Mouse (Mus musculus) hindbrain, embryonic 11.5 days (tissue): Measurements from ENCODE around the gene Ugt1a10. TPM values are rescaled to one million over a fixed set of nuclear protein-coding genes. Genes with fewer than 3 reads are reported as not detected.

Source experiments
- ATAC-seq: fragments of 200-750 bp; cut with Nextera tagmentation; 2 replicates; pipeline ENCODE4 v1.8.0; 2017; ENCODE audit warnings: mild to moderate bottlenecking, moderate TSS enrichment, moderate library complexity; ENCODE audit not compliant: low FRiP score
- DNase-seq: peaks from one replicate; pipeline ENCODE4 v3.0.0-alpha.2; 2015; ENCODE audit warnings: low spot score
- H3K27ac ChIP-seq: fragments of 300-500 bp; sonication (generic); 2 replicates; pipeline ENCODE4 v1.5.1; 2014; ENCODE audit warnings: mild to moderate bottlenecking, low read depth, low read length
- H3K27me3 ChIP-seq: fragments of 300-500 bp; sonication (generic); 2 replicates; pipeline ENCODE4 v1.6.1; 2014; ENCODE audit warnings: mild to moderate bottlenecking, low read length, moderate library complexity, mixed read lengths; ENCODE audit not compliant: control insufficient read depth, insufficient read depth
- H3K36me3 ChIP-seq: fragments of 300-500 bp; sonication (generic); 2 replicates; pipeline ENCODE4 v1.6.1; 2014; ENCODE audit warnings: mild to moderate bottlenecking, low read length, moderate library complexity, mixed read lengths; ENCODE audit not compliant: control insufficient read depth, insufficient read depth
- H3K4me1 ChIP-seq: fragments of 300-500 bp; sonication (generic); replicated peaks from 2 replicates; pipeline ENCODE4 v1.6.1; 2014; ENCODE audit warnings: low read length, mixed read lengths; ENCODE audit not compliant: control insufficient read depth, insufficient read depth
- H3K4me2 ChIP-seq: fragments of 300-500 bp; sonication (generic); replicated peaks from 2 replicates; pipeline ENCODE4 v1.6.1; 2014; ENCODE audit warnings: mild to moderate bottlenecking, low read depth, low read length
- H3K4me3 ChIP-seq: fragments of 300-500 bp; sonication (generic); 2 replicates; pipeline ENCODE4 v1.5.1; 2014; ENCODE audit warnings: low read depth, low read length
- H3K9ac ChIP-seq: fragments of 300-500 bp; sonication (generic); 2 replicates; pipeline ENCODE4 v1.6.1; 2014; ENCODE audit warnings: low read depth, low read length
- H3K9me3 ChIP-seq: fragments of 300-500 bp; sonication (generic); 2 replicates; pipeline ENCODE4 v1.6.1; 2016; ENCODE audit warnings: low read length; ENCODE audit not compliant: control insufficient read depth
- WGBS: fragments of 180-500 bp; shearing (Covaris S2); extraction: QIAGEN DNeasy Blood & Tissue Kit; methylation state at CpG from one replicate; pipeline ENCODE4 v1.1.7; 2014; 5-methylcytosine and 5-hydroxymethylcytosine counted together
- polyA plus RNA-seq: library from polyadenylated mRNA; unstranded; fragments of >200 nt; fragmentation: Nextera tagmentation; extraction: Ambion mirVana; gene quantifications from 2 replicates; pipeline ENCODE4 v1.2.1, GENCODE M21; 2014

Gene Ugt1a10
- polyA plus RNA-seq, 1 experiment from 2014 or later, result not detected

DNA sequence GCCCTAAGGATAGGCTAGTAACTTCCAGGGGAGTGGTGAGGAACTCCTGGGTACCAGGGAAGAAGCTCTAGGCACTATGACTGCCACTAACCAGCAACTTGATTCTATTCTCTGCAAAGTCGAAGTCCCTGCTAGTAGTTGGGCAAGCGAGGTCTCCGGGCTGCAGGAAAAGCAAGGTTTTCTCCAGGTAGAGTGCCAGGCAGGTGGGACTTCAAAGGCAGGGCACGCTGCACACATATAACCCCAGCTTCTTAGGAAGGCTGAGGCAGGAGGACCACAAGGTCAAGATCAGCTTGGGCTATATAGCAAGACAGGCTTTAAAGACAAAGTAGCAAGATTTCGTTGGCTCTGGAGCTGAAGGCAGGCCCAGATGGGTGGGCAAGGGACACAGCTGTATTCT lies 208.6 kb downstream of the Ugt1a10 start:
- Histone ChIP-seq H3K4me3 (no peak overlapping the region), H3K4me2 (no peak overlapping the region), H3K27me3 (no peaks in the 10 kb centered on the region), H3K9ac (no peak overlapping the region), H3K4me1 (no peaks in the 10 kb centered on the region), H3K36me3 (peaks cover 72% of the 10 kb centered on the region), H3K27ac (no peak overlapping the region), H3K9me3 (peaks cover 25% of the 10 kb centered on the region)
- ATAC-seq (no peak), DNase-seq (no peak)
- 91% methylated on average over 5 of the region's 5 CpGs for WGBS

- no peaks in the 10 kb centered on the region for H3K27me3 ChIP-seq
- H3K27ac ChIP-seq, result no peak overlapping the region
- no peak overlapping the region for H3K4me2 ChIP-seq
- H3K4me1 ChIP-seq, result no peaks in the 10 kb centered on the region
- DNase-seq (no peak), ATAC-seq (no peak)
- no peak overlapping the region for H3K9ac ChIP-seq
- H3K36me3 ChIP-seq, result peaks cover 77% of the 10 kb centered on the region
- 90% methylated on average over 7 of the region's 7 CpGs for WGBS
- peaks cover 22% of the 10 kb centered on the region for H3K9me3 ChIP-seq
- H3K4me3 ChIP-seq, result no peak overlapping the region
Observed at GRCm38 (mm10) chr1:88264237-88264868, 209.2 kb downstream of the Ugt1a10 start.

DNA sequence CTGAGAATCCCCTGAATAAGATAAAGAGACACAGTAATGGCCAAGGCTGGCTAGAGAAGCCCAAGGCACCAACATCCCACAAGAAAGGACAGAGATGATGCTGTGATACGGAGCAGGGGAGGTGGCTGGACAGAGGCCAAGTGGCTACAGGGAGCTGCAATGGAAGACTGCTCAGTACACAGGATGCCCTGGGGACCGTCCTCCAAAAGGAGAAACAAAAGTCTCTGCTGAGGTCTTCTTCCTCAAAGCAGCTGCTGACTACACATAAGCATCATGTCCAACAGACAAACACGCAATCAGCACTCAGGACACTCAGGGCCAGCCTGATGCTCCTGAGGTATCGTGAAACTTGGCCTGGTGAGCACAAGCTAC lies 209.7 kb downstream of the Ugt1a10 start:
- 77% methylated on average over 4 of the region's 4 CpGs for WGBS
- Histone ChIP-seq H3K4me1 (no peaks in the 10 kb centered on the region), H3K4me3 (no peak overlapping the region), H3K27me3 (no peaks in the 10 kb centered on the region), H3K9ac (no peak overlapping the region), H3K9me3 (peaks cover 20% of the 10 kb centered on the region), H3K36me3 (peaks cover 81% of the 10 kb centered on the region), H3K27ac (no peak overlapping the region), H3K4me2 (no peak overlapping the region)
- no peak for ATAC-seq
- no peak for DNase-seq

- peaks cover 81% of the 10 kb centered on the region for H3K36me3 ChIP-seq
- H3K27ac ChIP-seq, result no peak overlapping the region
- H3K4me3 ChIP-seq, result no peak overlapping the region
- H3K4me2 ChIP-seq, result no peak overlapping the region
- DNase-seq (no peak), ATAC-seq (no peak)
- H3K27me3 ChIP-seq, result no peaks in the 10 kb centered on the region
- 88% methylated on average over 13 of the region's 13 CpGs for WGBS
- no peak overlapping the region for H3K9ac ChIP-seq
- no peaks in the 10 kb centered on the region for H3K4me1 ChIP-seq
- peaks cover 12% of the 10 kb centered on the region for H3K9me3 ChIP-seq
Observed at GRCm38 (mm10) chr1:88266123-88266522, 210.9 kb downstream of the Ugt1a10 start.

- Histone ChIP-seq H3K4me2 (no peak overlapping the region), H3K27ac (no peak overlapping the region), H3K4me1 (no peaks in the 10 kb centered on the region), H3K27me3 (no peaks in the 10 kb centered on the region), H3K36me3 (peaks cover 84% of the 10 kb centered on the region), H3K9me3 (peaks cover 10% of the 10 kb centered on the region; the same call in 1 of the 2 replicates), H3K4me3 (no peak overlapping the region), H3K9ac (no peak overlapping the region)
- 94% methylated on average over 6 of the region's 6 CpGs for WGBS
- DNase-seq (no peak), ATAC-seq (peak; percentile 20; the same call in 1 of the 2 replicates)
Observed at GRCm38 (mm10) chr1:88267489-88267888, 212.3 kb downstream of the Ugt1a10 start.

DNA sequence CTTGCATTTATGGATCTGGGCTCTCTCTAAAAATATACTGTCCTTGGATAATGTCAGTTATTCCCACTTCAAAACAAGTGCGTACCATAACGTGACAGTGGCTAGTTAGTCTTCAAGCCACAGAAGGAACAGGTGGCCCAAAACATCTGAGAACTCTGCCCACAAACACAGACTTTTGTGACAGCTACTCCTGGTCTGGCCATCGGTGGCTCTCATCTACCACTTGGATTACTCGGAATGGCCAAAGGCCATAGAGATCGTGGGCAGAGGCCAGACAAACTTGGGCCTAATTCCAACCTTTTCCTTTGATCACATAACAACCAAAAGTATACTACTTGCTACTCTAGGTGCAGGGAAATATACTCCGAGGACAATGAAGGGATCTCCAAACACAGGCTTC lies 212.9 kb downstream of the Ugt1a10 start:
- ATAC-seq (no peak), DNase-seq (no peak)
- Histone ChIP-seq H3K4me1 (no peaks in the 10 kb centered on the region), H3K9me3 (peaks cover 10% of the 10 kb centered on the region; the same call in 1 of the 2 replicates), H3K27ac (no peak overlapping the region), H3K36me3 (peaks cover 82% of the 10 kb centered on the region), H3K4me3 (no peak overlapping the region), H3K4me2 (no peak overlapping the region), H3K27me3 (no peaks in the 10 kb centered on the region), H3K9ac (no peak overlapping the region)
- WGBS, result 89% methylated on average over 6 of the region's 6 CpGs

Other genes starting within 250 kb of the Ugt1a10 start
- gene Dgkd, start 202.1 kb upstream of the Ugt1a10 start, polyA plus RNA-seq, result 28.3 and 30.8 TPM in 2 replicates
- gene Usp40, start 46.8 kb upstream of the Ugt1a10 start, polyA plus RNA-seq, result 25.8 and 31.2 TPM in 2 replicates
- not detected in 2 replicates for gene Ugt1a9, start 15.4 kb downstream of the Ugt1a10 start, polyA plus RNA-seq
- not detected in 2 replicates for gene Ugt1a8, start 32.4 kb downstream of the Ugt1a10 start, polyA plus RNA-seq
- 1.0 and 1.1 TPM in 2 replicates for gene Ugt1a7c, start 39.7 kb downstream of the Ugt1a10 start, polyA plus RNA-seq
- gene Ugt1a6b, start 47.9 kb downstream of the Ugt1a10 start, polyA plus RNA-seq, result 0.17 TPM in 1 of 2 replicates, not detected in the other
- 0.49 and 0.67 TPM in 2 replicates for gene Ugt1a6a, start 79.4 kb downstream of the Ugt1a10 start, polyA plus RNA-seq
- not detected in 2 replicates for gene Ugt1a5, start 110.6 kb downstream of the Ugt1a10 start, polyA plus RNA-seq
- gene Ugt1a2, start 145.2 kb downstream of the Ugt1a10 start, polyA plus RNA-seq, result not detected in 2 replicates
- 14.0 and 14.7 TPM in 2 replicates for gene Dnajb3, start 150.4 kb downstream of the Ugt1a10 start, polyA plus RNA-seq
- gene Ugt1a1, start 156.6 kb downstream of the Ugt1a10 start, polyA plus RNA-seq, result not detected in 2 replicates
- gene Mroh2a, start 171.6 kb downstream of the Ugt1a10 start, polyA plus RNA-seq, result 1.3 and 1.7 TPM in 2 replicates
- 126 and 136 TPM in 2 replicates for gene Hjurp, start 222.2 kb downstream of the Ugt1a10 start, polyA plus RNA-seq
- gene Trpm8, start 222.3 kb downstream of the Ugt1a10 start, polyA plus RNA-seq, result not detected in 2 replicates